ENCODE assay signal across 7 mouse cellular contexts in the genomic region with DNA sequence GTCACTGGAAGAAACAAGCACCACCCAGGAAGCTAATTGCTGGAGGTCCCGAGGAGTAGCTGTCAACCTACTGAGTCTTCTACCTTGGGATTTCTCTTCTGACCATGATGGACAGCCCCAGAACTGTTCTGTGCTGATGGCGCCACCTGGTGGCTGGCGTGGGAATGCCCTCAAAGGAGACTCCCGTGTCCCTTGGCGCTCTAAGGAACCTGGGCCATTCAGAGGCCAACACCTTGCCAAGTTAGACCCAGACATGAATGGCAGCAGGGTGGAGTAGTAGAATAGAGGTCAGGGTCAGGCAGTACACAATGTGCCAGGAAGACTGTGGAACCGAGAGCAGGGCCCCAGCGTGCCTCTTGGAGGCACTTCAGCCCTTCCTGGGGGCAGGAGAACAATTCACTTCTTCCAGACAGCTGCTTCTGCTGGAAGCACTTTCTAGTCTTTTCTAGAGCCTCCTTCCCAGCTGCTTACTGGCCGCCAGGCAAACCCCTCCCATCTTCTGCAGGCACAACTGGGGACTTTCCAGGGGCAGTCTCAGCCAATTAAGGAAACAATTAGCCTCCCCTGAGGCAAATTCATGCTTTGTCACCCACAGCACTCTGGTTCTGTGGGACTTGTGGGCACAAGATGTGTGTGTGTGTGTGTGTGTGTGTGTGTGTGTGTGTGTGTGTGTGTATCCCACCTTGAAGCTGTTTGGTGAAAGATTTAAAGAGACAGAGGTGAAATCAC. TPM values are rescaled to one million over a fixed set of nuclear protein-coding genes. Genes with fewer than 3 reads are reported as not detected.
DNase-seq lines count a peak whose midpoint lies in the region.

No protein-coding gene starts in this region.

- peak; percentile 96 for DNase-seq in ZHBTc4 (ENCODE audit: low read depth, low spot score)
- DNase-seq in cerebellum, adult 9-11 months: peak; percentile 79
- DNase-seq in frontal cortex, adult 2 months (ENCODE audit: extremely low spot score in 1 of 2, low spot score in 1 of 2): peak; percentile 55 to 96
- DNase-seq in hindlimb bud, embryonic 11.5 days (ENCODE audit: extremely low spot score, low read depth, low spot score): peak; percentile 78
- peak; percentile 88 to 96 for DNase-seq in left cerebral cortex, adult 18-20 months (ENCODE audit: low spot score in 2 of 2)
- peak; percentile 88 for DNase-seq in mesoderm, embryonic 11.5 days (ENCODE audit: low read depth, low spot score)
- DNase-seq in spleen, postnatal 10 days (ENCODE audit: low spot score in 2 of 2): peak; percentile 87 to 92

RNA-seq across cellular contexts. Expression of a gene that starts 4.8 kb away (rescaled TPM):
- polyA plus RNA-seq in frontal cortex, adult 2 months (2012; rRNA removed): 2.0 and 2.2 TPM in 2 replicates
- 1 to 10 TPM; 2.4 to 2.6 TPM for total RNA-seq in left cerebral cortex, adult 18-20 months (2021)

RNA-seq across cellular contexts. Expression of a gene that starts 50.2 kb away (rescaled TPM):
- polyA plus RNA-seq in frontal cortex, adult 2 months (2012; rRNA removed): 31.3 and 38.3 TPM in 2 replicates
- 100 to 1,000 TPM; 233 to 245 TPM for total RNA-seq in left cerebral cortex, adult 18-20 months (2021)

RNA-seq across cellular contexts. Expression of a gene that starts 51.4 kb away (rescaled TPM):
- polyA plus RNA-seq in frontal cortex, adult 2 months (2012; rRNA removed): 14.5 and 15.7 TPM in 2 replicates
- 1 to 10 TPM; 9.0 to 9.4 TPM for total RNA-seq in left cerebral cortex, adult 18-20 months (2021)

Comparison
In these comparisons a context has a peak if more than half of its experiments do, and no peak if none do; other contexts are left out.
1. Peak in every context shown above with its lines: DNase-seq.